Mouse (Mus musculus): ENCODE results near the gene Hs2st1.

Hs2st1 gene

DNA sequence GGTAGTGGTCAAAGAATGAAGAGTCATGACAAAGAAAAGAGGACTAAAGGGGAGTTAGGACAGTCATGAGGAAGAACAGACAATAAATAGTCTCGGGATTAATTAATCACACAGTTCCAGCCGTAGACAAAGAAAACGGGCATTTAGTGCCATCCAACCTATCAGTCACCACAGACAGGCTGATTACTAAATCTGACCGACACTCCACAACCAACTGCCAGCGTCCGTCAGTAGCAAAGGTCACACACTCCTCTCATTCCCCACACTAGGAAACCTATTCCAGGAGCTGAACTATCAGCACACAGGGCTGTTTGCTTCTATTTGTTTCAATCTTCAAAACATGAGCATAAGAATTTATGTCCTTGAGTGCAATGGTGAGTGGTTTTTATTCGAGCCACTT lies 16.0 kb downstream of the Hs2st1 start:
- DNase-seq (ENCODE audit: inconsistent age in 2 of 2, low spot score in 1 of 2): peak in 1 of 2 experiments; percentile 55

DNA sequence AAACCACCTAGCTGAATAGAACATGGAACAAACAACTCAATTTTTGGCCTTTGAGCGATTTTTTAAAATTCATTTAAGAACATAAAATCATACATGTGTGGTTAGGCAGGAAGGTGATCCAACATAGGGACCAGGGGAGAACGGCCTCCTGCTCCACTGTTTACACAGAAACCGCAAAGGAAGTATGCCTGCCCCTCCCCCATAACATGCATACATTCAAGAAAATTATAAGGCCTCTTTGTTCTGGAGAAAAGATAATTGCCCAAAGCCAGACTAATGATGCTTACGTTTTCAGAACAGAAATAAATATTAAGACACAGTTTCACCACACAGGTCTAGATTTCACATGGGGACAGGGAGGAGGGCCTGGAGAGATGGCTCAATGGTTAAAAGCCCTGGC lies 18.6 kb downstream of the Hs2st1 start:
- no peak for DNase-seq (ENCODE audit: inconsistent age in 2 of 2, low spot score in 1 of 2)

- DNase-seq (ENCODE audit: inconsistent age in 2 of 2, low spot score in 1 of 2): no peak
Measured at GRCm38 (mm10) chr3:144550659-144551058, 19.3 kb downstream of the Hs2st1 start.

DNA sequence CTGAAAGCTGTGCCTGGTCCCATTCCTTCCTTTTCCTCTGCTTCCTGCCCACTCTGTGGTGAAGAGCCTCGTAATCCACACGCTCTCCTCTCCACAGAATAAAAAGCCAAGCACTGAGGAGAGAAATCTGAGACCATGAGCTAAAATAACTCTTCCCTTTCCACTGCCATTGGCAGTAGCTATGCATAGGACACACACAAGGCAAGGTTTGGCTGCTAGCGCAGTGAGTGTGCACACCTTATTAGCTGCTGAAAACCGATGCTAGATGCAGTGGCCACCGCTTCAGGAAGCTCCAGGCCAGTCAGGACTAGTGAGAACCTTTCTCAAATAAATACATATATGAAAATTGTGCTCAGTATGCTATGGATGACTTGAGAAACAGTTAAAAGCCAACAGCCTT lies 19.9 kb downstream of the Hs2st1 start:
- no peak for DNase-seq (ENCODE audit: inconsistent age in 2 of 2, low spot score in 1 of 2)

- no peak for DNase-seq (ENCODE audit: inconsistent age in 2 of 2, low spot score in 1 of 2)
Measured at GRCm38 (mm10) chr3:144548186-144548845, 21.7 kb downstream of the Hs2st1 start.

GRCm38 (mm10) chr3:144546490-144546889 lies 23.5 kb downstream of the Hs2st1 start:
- no peak for DNase-seq (ENCODE audit: inconsistent age in 2 of 2, low spot score in 1 of 2)

- DNase-seq (ENCODE audit: inconsistent age in 2 of 2, low spot score in 1 of 2): no peak
Measured at GRCm38 (mm10) chr3:144545832-144546231, 24.1 kb downstream of the Hs2st1 start.

GRCm38 (mm10) chr3:144545152-144545551 lies 24.8 kb downstream of the Hs2st1 start:
- DNase-seq (ENCODE audit: inconsistent age in 2 of 2, low spot score in 1 of 2): no peak

GRCm38 (mm10) chr3:144541906-144542438 lies 28.0 kb downstream of the Hs2st1 start:
- peak in 1 of 2 experiments; percentile 54 for DNase-seq (ENCODE audit: inconsistent age in 2 of 2, low spot score in 1 of 2)

DNA sequence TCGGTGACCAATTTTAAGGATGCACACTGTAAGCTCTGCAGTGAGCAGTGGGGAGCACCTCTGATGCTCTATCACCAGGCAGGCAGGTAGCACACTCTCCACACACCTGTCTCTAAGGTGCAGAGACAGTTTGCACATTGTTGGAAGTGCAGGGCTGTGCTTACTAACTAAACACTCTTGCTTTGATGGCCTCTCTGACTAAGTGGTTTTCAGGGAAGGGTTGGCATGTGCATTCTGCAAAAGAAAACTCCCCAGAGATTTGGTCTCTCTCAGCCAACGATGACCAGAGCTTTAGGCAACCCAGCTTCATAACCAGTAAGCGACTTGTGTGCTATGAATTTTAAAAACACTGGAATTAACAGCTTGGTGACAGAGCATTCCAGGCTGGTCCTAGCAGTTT lies 29.2 kb downstream of the Hs2st1 start:
- DNase-seq (ENCODE audit: inconsistent age in 2 of 2, low spot score in 1 of 2): no peak

- DNase-seq (ENCODE audit: inconsistent age in 2 of 2, low spot score in 1 of 2): no peak
Measured at GRCm38 (mm10) chr3:144539051-144539450, 30.9 kb downstream of the Hs2st1 start.

GRCm38 (mm10) chr3:144537078-144537855 lies 32.7 kb downstream of the Hs2st1 start:
- no peak for DNase-seq (ENCODE audit: inconsistent age in 2 of 2, low spot score in 1 of 2)

- no peak for DNase-seq (ENCODE audit: inconsistent age in 2 of 2, low spot score in 1 of 2)
Measured at GRCm38 (mm10) chr3:144535056-144535455, 34.9 kb downstream of the Hs2st1 start.

GRCm38 (mm10) chr3:144531023-144531422 lies 39.0 kb downstream of the Hs2st1 start:
- DNase-seq (ENCODE audit: inconsistent age in 2 of 2, low spot score in 1 of 2): peak in 1 of 2 experiments; percentile 61

GRCm38 (mm10) chr3:144527918-144528317 lies 42.1 kb downstream of the Hs2st1 start:
- no peak for DNase-seq (ENCODE audit: inconsistent age in 2 of 2, low spot score in 1 of 2)

- no peak for DNase-seq (ENCODE audit: inconsistent age in 2 of 2, low spot score in 1 of 2)
Measured at GRCm38 (mm10) chr3:144519581-144520272, 50.3 kb downstream of the Hs2st1 start.

GRCm38 (mm10) chr3:144518917-144519316 lies 51.1 kb downstream of the Hs2st1 start:
- no peak for DNase-seq (ENCODE audit: inconsistent age in 2 of 2, low spot score in 1 of 2)

- peak; percentile 34 to 77 for DNase-seq (ENCODE audit: inconsistent age in 2 of 2, low spot score in 1 of 2)
Measured at GRCm38 (mm10) chr3:144515286-144515685, 54.7 kb downstream of the Hs2st1 start.

DNA sequence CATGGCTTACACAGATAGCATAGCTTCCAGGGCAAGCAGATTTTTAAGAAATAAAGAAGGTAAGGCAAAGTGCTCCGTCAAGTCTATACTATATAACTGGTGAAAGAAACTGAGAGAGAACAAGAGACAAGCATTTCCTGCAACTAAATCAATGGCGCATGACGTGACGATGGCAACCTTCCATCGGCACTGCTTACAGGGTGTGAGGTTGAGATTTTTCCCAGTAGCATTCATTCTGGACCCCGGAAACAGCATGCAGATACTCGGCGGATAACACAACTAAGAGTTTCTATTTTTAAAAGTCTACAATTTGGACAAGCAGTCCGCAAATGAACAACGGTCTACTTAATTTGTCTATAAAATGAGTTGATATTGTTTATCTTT lies 55.9 kb downstream of the Hs2st1 start:
- DNase-seq (ENCODE audit: inconsistent age in 2 of 2, low spot score in 1 of 2): no peak

- no peak for DNase-seq (ENCODE audit: inconsistent age in 2 of 2, low spot score in 1 of 2)
Measured at GRCm38 (mm10) chr3:144513169-144514121, 56.5 kb downstream of the Hs2st1 start.

GRCm38 (mm10) chr3:144510724-144511123 lies 59.3 kb downstream of the Hs2st1 start:
- DNase-seq (ENCODE audit: inconsistent age in 2 of 2, low spot score in 1 of 2): no peak

All from adrenal gland, adult (tissue).